Mouse (Mus musculus) layer of hippocampus, adult 8-10 months (tissue): ENCODE measurements at regions not wholly inside any gene's neighbourhood (a gene's known extent, or its start where the extent isn't known, plus 50 kb on each side); places are given as distances from the start of the nearest gene placed in this dataset.

Source experiments
- DNase-seq, 2 experiments: peaks; one replicate each; pipeline ENCODE4 v3.0.0; 2022; ENCODE audit warnings: low spot score in 2 of 2

GRCm38 (mm10) chr9:99800076-99800475 lies 75.9 kb downstream of the Sox14 start:
- DNase-seq = no peak

DNA sequence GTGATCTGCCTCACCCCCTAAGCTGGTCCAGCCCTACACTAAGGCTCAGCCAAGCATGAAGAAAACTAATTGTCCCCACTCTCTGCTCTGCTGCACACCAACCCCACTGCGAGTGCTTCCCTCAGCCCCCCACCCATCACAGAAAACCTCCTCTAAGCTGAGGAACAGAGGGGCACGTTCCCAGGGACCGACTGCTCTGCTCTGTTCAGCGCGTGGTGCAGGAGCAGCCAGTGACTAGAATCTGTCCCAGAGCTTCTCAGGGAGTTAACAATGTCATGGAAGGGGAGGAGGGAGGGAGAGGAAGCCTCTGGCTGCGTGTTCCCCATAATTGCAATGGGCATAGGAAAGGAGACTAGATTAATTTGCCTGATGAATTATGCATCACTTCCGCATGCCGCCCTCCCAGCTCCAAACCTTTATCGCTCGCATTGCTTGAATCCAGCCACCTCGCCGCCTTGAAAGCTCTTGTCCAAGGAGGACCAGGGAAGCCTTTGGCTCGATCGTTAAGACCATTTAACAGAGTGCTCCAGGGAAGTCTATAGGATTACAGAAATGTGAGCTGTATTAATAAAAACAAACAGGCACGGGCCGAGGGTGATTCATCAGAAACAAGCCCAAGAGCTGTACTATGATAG lies 76.5 kb downstream of the Sox14 start:
- peak in 1 of 2 experiments; percentile 3 for DNase-seq

- peak in 1 of 2 experiments; percentile 3 for DNase-seq
Measured at GRCm38 (mm10) chr9:99797066-99797770, 78.8 kb downstream of the Sox14 start.

GRCm38 (mm10) chr9:99792700-99793099 lies 75.6 kb upstream of the Cldn18 start:
- no peak for DNase-seq

DNA sequence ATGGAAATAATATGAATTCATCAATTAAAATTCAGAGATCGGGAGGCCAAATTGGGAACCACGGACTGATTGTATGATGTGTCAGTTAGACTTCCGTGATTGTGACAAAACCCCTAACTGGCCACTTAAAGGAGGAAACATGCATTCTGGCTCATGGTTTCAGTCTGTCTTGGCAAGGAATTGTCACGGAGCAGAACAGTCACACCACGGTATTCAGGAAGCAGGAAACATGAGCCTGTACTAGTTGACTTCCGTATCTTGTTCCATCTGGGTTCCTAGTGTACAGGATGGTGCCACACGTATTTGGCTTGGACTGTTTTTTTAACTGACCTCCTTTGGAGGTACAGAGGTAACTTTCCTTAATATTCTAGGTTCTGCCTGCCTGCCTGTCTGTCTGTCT lies 69.8 kb upstream of the Cldn18 start:
- DNase-seq = no peak

GRCm38 (mm10) chr9:99783156-99783555 lies 66.1 kb upstream of the Cldn18 start:
- DNase-seq = no peak

- no peak for DNase-seq
Measured at GRCm38 (mm10) chr9:99782364-99783119, 65.5 kb upstream of the Cldn18 start.

DNA sequence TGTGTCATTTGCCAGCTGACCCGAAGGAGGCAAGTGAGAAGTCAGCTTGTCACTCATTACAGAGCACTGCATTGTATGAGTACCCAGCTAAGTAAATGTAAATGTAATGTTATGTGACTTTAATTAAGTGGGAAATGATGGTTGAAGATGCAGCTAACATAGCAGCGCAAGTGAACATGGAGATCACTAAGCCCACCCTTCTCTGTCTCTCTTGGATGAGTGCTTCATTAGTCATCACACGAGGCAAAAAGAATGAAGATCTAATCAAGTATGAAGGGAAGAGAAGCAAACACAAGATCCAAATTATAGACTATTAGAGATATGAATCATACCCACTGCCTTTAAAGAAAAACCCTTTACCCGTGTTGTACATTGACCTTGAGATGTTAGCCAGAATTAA lies 61.8 kb upstream of the Cldn18 start:
- no peak for DNase-seq

DNA sequence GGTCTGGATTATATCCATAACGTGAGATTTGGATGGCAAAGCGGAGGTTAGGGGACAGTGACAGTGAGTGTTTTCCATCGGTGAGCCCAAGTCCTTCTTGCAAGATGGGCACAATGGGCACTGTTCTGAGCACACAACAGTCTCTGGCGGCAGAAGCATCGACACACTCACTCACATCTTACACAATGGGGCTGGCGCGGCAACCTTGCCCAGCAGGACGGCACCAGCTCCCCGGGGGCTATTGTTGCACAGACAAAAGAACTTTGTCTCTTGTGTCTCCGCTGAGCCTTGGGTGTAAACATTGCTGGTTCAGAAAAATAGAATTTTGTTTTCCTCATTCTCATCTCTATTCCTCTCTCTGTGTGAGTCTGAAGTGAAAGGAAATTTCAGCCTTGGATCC lies 53.6 kb upstream of the Cldn18 start:
- peak; percentile 54 to 64 for DNase-seq
